Mouse (Mus musculus) testis, adult 2 months (tissue): Measurements from ENCODE around the gene Cacng6.

Experiments
- CTCF ChIP-seq: fragments of 200-500 bp; IDR thresholded peaks from 2 replicates; pipeline ENCODE4 v1.5.1; 2012; ENCODE audit warnings: low read depth, mild to moderate bottlenecking, inconsistent platforms, low read length, moderate library complexity; ENCODE audit not compliant: control insufficient read depth, insufficient read depth, insufficient replicate concordance
- POLR2A ChIP-seq: fragments of 200-500 bp; IDR thresholded peaks from 2 replicates; pipeline ENCODE4 v1.6.1; 2012; ENCODE audit warnings: low read depth, mild to moderate bottlenecking, inconsistent platforms, low read length, moderate library complexity; ENCODE audit not compliant: control insufficient read depth

GRCm38 (mm10) chr7:3460261-3460660 lies 36.3 kb downstream of the Cacng6 start:
- TF ChIP-seq POLR2A = no peak
- TF ChIP-seq CTCF = no peak
